Mouse (Mus musculus): ENCODE data around the gene Rpl31. TPM values are rescaled to one million over a fixed set of nuclear protein-coding genes. Genes with fewer than 3 reads are reported as not detected.
A peak's percentile ranks its signal among the peaks of the same experiment; 100 is the strongest.

Rpl31 gene
- polyA plus RNA-seq, 1 experiment from 2014 or later = 756 TPM

DNA sequence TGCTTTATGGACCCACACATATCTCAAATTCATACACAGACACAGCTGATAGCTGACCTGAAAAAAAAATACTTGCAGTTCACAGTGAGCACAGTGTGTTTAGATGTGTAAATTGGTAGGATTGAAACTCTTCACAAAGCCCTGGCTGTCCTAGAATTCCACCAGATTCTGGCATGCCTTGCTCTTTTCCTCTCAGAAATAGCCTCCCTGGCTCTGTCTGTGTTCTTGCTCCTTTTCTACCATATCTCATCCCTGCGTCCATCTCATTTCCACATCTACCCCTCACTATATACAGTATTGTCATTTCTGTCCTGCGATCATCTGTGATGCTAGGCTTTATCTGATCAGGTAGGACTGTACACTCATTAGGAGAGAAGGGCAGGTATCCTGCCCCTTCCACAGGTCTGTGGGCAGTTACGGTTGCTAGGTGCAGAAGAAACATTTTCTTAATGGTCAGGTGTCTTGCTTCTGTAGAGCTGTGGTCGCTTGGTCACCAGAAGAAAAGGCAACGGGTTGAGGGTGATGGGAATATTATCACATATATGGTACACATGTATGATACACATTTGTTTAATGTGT is 6.7 kb downstream of the Rpl31 start:
- no peak overlapping the region for H3K9ac ChIP-seq (ENCODE audit: low read depth, low read length)
- no peaks in the 10 kb centered on the region for H3K27me3 ChIP-seq (ENCODE audit: control insufficient read depth, insufficient read depth, low read length)
- WGBS = 90% methylated on average over 5 of the region's 5 CpGs
- no peak overlapping the region for H3K4me2 ChIP-seq (replicated peaks; ENCODE audit: low read depth, low read length)
- no peak overlapping the region for H3K4me3 ChIP-seq (ENCODE audit: low read length)
- no peak for ATAC-seq (ENCODE audit: low FRiP score, low TSS enrichment)
- peaks cover 65% of the 10 kb centered on the region for H3K36me3 ChIP-seq (ENCODE audit: control insufficient read depth, insufficient read depth, low read length)
- H3K4me1 ChIP-seq (ENCODE audit: control insufficient read depth, insufficient read depth, low read length) = no peaks in the 10 kb centered on the region; the same call in 1 of the 2 replicates
- no peak overlapping the region for H3K27ac ChIP-seq (ENCODE audit: low read depth, low read length)
- no peaks in the 10 kb centered on the region for H3K9me3 ChIP-seq (ENCODE audit: control insufficient read depth, low read length)

- Histone ChIP-seq H3K27me3 (ENCODE audit: control insufficient read depth, insufficient read depth, low read length) (no peaks in the 10 kb centered on the region), H3K4me1 (ENCODE audit: control insufficient read depth, insufficient read depth, low read length) (no peaks in the 10 kb centered on the region), H3K4me3 (ENCODE audit: low read length) (no peak overlapping the region), H3K9ac (ENCODE audit: low read depth, low read length) (no peak overlapping the region), H3K36me3 (ENCODE audit: control insufficient read depth, insufficient read depth, low read length) (peaks cover 47% of the 10 kb centered on the region), H3K27ac (ENCODE audit: low read depth, low read length) (no peak overlapping the region), H3K4me2 (replicated peaks; ENCODE audit: low read depth, low read length) (no peak overlapping the region), H3K9me3 (ENCODE audit: control insufficient read depth, low read length) (no peaks in the 10 kb centered on the region)
- 87% methylated on average over 7 of the region's 7 CpGs for WGBS
- ATAC-seq (ENCODE audit: low FRiP score, low TSS enrichment) = no peak
Measured at GRCm38 (mm10) chr1:39376121-39376520, 8.5 kb downstream of the Rpl31 start.

- Histone ChIP-seq H3K4me3 (ENCODE audit: low read length) (no peak overlapping the region), H3K27me3 (ENCODE audit: control insufficient read depth, insufficient read depth, low read length) (no peaks in the 10 kb centered on the region), H3K9me3 (ENCODE audit: control insufficient read depth, low read length) (no peaks in the 10 kb centered on the region), H3K4me1 (ENCODE audit: control insufficient read depth, insufficient read depth, low read length) (no peaks in the 10 kb centered on the region), H3K27ac (ENCODE audit: low read depth, low read length) (no peak overlapping the region), H3K36me3 (ENCODE audit: control insufficient read depth, insufficient read depth, low read length) (peaks cover 41% of the 10 kb centered on the region), H3K4me2 (replicated peaks; ENCODE audit: low read depth, low read length) (no peak overlapping the region), H3K9ac (ENCODE audit: low read depth, low read length) (no peak overlapping the region)
- WGBS = 93% methylated on average over 9 of the region's 9 CpGs
- ATAC-seq (ENCODE audit: low FRiP score, low TSS enrichment) = no peak
Measured at GRCm38 (mm10) chr1:39376726-39377240, 9.1 kb downstream of the Rpl31 start.

DNA sequence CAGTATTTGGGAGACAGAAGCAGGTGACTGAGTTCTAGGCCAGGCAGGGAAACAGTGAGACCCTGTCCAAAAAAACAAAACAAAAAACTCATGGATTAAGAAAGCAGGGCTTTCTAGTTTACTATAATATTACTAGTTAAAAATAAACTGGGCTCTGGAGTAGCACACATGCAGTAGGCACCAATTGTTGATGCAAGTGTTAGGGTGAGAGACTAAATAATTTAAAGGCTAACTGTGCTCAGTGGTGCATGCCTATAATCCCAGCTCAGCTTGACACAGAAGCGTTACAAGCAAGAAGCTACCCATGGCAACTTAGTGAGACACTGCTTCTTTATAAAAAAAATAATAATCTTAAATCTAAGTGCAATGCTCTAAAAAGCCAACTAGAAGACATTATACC is 10.9 kb downstream of the Rpl31 start:
- 70% methylated on average over 1 of the region's 1 CpGs for WGBS
- Histone ChIP-seq H3K4me3 (ENCODE audit: low read length) (no peak overlapping the region), H3K4me1 (ENCODE audit: control insufficient read depth, insufficient read depth, low read length) (no peaks in the 10 kb centered on the region), H3K36me3 (ENCODE audit: control insufficient read depth, insufficient read depth, low read length) (peaks cover 23% of the 10 kb centered on the region), H3K9me3 (ENCODE audit: control insufficient read depth, low read length) (no peaks in the 10 kb centered on the region), H3K27ac (ENCODE audit: low read depth, low read length) (no peak overlapping the region), H3K27me3 (ENCODE audit: control insufficient read depth, insufficient read depth, low read length) (no peaks in the 10 kb centered on the region), H3K4me2 (replicated peaks; ENCODE audit: low read depth, low read length) (no peak overlapping the region), H3K9ac (ENCODE audit: low read depth, low read length) (no peak overlapping the region)
- no peak for ATAC-seq (ENCODE audit: low FRiP score, low TSS enrichment)

DNA sequence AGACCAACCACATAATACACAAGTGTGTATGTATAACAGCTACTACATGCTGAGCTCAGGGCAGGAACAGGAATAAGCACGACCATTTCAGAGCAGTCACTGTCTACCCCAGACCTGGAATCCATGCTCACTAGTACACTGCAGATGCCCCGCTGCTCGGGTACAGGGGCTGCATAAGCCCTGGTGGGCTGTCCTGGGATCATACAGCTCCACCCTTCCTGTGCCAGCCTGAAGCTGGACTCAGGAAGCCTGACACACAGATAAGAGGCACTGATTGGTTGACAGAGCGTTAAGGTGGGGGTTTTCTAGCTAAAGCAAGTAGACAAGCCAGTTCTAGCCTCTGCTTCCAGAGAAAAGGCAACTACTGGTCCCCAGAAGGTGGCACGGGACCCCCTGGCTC is 11.4 kb downstream of the Rpl31 start:
- 65% methylated on average over 5 of the region's 5 CpGs for WGBS
- Histone ChIP-seq H3K4me1 (ENCODE audit: control insufficient read depth, insufficient read depth, low read length) (no peaks in the 10 kb centered on the region), H3K9me3 (ENCODE audit: control insufficient read depth, low read length) (no peaks in the 10 kb centered on the region), H3K9ac (ENCODE audit: low read depth, low read length) (no peak overlapping the region), H3K4me3 (ENCODE audit: low read length) (no peak overlapping the region), H3K36me3 (ENCODE audit: control insufficient read depth, insufficient read depth, low read length) (peaks cover 18% of the 10 kb centered on the region; the same call in 1 of the 2 replicates), H3K27me3 (ENCODE audit: control insufficient read depth, insufficient read depth, low read length) (no peaks in the 10 kb centered on the region), H3K27ac (ENCODE audit: low read depth, low read length) (no peak overlapping the region), H3K4me2 (replicated peaks; ENCODE audit: low read depth, low read length) (no peak overlapping the region)
- ATAC-seq (ENCODE audit: low FRiP score, low TSS enrichment) = peak; percentile 32; the same call in 1 of the 2 replicates

- Histone ChIP-seq H3K36me3 (ENCODE audit: control insufficient read depth, insufficient read depth, low read length) (peaks cover 7% of the 10 kb centered on the region; the same call in 1 of the 2 replicates), H3K27ac (ENCODE audit: low read depth, low read length) (no peak overlapping the region), H3K9ac (ENCODE audit: low read depth, low read length) (no peak overlapping the region), H3K4me2 (replicated peaks; ENCODE audit: low read depth, low read length) (no peak overlapping the region), H3K9me3 (ENCODE audit: control insufficient read depth, low read length) (no peaks in the 10 kb centered on the region), H3K4me3 (ENCODE audit: low read length) (no peak overlapping the region), H3K27me3 (ENCODE audit: control insufficient read depth, insufficient read depth, low read length) (no peaks in the 10 kb centered on the region), H3K4me1 (ENCODE audit: control insufficient read depth, insufficient read depth, low read length) (no peaks in the 10 kb centered on the region)
- 83% methylated on average over 9 of the region's 9 CpGs for WGBS
- no peak for ATAC-seq (ENCODE audit: low FRiP score, low TSS enrichment)
Measured at GRCm38 (mm10) chr1:39381017-39381416, 13.4 kb downstream of the Rpl31 start.

DNA sequence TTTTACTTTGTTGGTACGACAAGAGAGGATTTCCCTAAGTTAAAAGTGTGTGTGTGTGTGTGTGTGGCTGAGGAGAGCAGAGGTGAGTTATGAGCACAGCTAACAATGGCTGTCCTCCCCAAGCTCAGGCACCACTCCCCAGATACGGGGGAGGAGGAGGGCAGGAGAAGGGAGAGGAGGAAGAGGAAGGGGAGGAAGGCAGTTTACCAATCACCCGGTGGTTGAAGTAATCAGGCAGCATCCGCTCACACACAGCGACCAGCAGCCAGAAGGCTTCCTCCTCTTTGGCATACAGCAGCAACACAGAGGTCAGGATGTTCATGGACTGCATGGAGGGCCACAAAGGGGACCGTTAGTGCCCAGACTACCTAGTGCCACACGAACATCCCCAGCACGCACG is 17.3 kb downstream of the Rpl31 start:
- Histone ChIP-seq H3K4me3 (ENCODE audit: low read length) (no peak overlapping the region), H3K36me3 (ENCODE audit: control insufficient read depth, insufficient read depth, low read length) (no peaks in the 10 kb centered on the region; the same call in 1 of the 2 replicates), H3K4me1 (ENCODE audit: control insufficient read depth, insufficient read depth, low read length) (no peaks in the 10 kb centered on the region), H3K4me2 (replicated peaks; ENCODE audit: low read depth, low read length) (no peak overlapping the region), H3K27ac (ENCODE audit: low read depth, low read length) (no peak overlapping the region), H3K27me3 (ENCODE audit: control insufficient read depth, insufficient read depth, low read length) (no peaks in the 10 kb centered on the region), H3K9me3 (ENCODE audit: control insufficient read depth, low read length) (no peaks in the 10 kb centered on the region), H3K9ac (ENCODE audit: low read depth, low read length) (no peak overlapping the region)
- WGBS = 65% methylated on average over 9 of the region's 9 CpGs
- ATAC-seq (ENCODE audit: low FRiP score, low TSS enrichment) = no peak

- ATAC-seq (ENCODE audit: low FRiP score, low TSS enrichment) = no peak
- 71% methylated on average over 3 of the region's 3 CpGs for WGBS
Measured at GRCm38 (mm10) chr1:39386456-39386855, 18.8 kb downstream of the Rpl31 start.

GRCm38 (mm10) chr1:39387497-39387896 is 19.9 kb downstream of the Rpl31 start:
- WGBS = 74% methylated on average over 4 of the region's 4 CpGs
- no peak overlapping the region for H3K27ac ChIP-seq (ENCODE audit: low read depth, low read length)
- no peak for ATAC-seq (ENCODE audit: low FRiP score, low TSS enrichment)

More at GRCm38 (mm10) chr1:39386456-39386855, 18.8 kb downstream of the Rpl31 start:
- H3K4me1 ChIP-seq (ENCODE audit: control insufficient read depth, insufficient read depth, low read length) = no peaks in the 10 kb centered on the region
- H3K9me3 ChIP-seq (ENCODE audit: control insufficient read depth, low read length) = no peaks in the 10 kb centered on the region
- no peaks in the 10 kb centered on the region for H3K27me3 ChIP-seq (ENCODE audit: control insufficient read depth, insufficient read depth, low read length)
- H3K9ac ChIP-seq (ENCODE audit: low read depth, low read length) = no peak overlapping the region
- no peak overlapping the region for H3K4me3 ChIP-seq (ENCODE audit: low read length)
- H3K36me3 ChIP-seq (ENCODE audit: control insufficient read depth, insufficient read depth, low read length) = no peaks in the 10 kb centered on the region; the same call in 1 of the 2 replicates
- H3K27ac ChIP-seq (ENCODE audit: low read depth, low read length) = no peak overlapping the region
- H3K4me2 ChIP-seq (replicated peaks; ENCODE audit: low read depth, low read length) = no peak overlapping the region

More at GRCm38 (mm10) chr1:39387497-39387896, 19.9 kb downstream of the Rpl31 start:
- no peak overlapping the region for H3K4me2 ChIP-seq (replicated peaks; ENCODE audit: low read depth, low read length)
- H3K9me3 ChIP-seq (ENCODE audit: control insufficient read depth, low read length) = no peaks in the 10 kb centered on the region
- H3K9ac ChIP-seq (ENCODE audit: low read depth, low read length) = no peak overlapping the region
- no peak overlapping the region for H3K4me3 ChIP-seq (ENCODE audit: low read length)
- H3K27me3 ChIP-seq (ENCODE audit: control insufficient read depth, insufficient read depth, low read length) = no peaks in the 10 kb centered on the region
- H3K4me1 ChIP-seq (ENCODE audit: control insufficient read depth, insufficient read depth, low read length) = no peaks in the 10 kb centered on the region
- H3K36me3 ChIP-seq (ENCODE audit: control insufficient read depth, insufficient read depth, low read length) = no peaks in the 10 kb centered on the region; the same call in 1 of the 2 replicates
